Mouse (Mus musculus): ENCODE data around the gene Casz1.
A peak's percentile ranks its signal among the peaks of the same experiment; 100 is the strongest.

Gene Casz1

GRCm38 (mm10) chr4:148803031-148803430 is 1.2 kb upstream of the Casz1 start:
- DNase-seq, result no peak

DNA sequence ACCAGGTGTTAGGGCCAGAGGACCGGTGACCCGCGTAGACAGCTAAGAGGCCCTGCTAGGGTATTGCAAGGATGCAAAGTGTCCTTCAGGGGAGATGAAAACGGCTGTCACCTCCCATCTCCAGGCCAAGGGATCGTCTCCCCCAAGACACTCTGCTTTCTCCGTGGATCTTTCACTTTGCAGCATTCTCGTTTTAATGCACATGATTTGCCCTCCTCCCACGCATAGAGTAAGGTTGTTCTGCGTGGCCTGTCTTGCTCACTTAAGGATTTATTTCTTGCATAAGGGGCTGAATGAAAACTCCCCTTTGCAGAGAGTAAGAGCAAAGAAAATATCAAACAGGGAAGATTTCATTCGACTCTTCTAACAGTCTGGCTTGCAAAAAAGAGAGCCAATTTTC is 593 bp upstream of the Casz1 start:
- no peak for DNase-seq

GRCm38 (mm10) chr4:148804780-148805160 is 541 bp downstream of the Casz1 start:
- DNase-seq, result no peak

DNA sequence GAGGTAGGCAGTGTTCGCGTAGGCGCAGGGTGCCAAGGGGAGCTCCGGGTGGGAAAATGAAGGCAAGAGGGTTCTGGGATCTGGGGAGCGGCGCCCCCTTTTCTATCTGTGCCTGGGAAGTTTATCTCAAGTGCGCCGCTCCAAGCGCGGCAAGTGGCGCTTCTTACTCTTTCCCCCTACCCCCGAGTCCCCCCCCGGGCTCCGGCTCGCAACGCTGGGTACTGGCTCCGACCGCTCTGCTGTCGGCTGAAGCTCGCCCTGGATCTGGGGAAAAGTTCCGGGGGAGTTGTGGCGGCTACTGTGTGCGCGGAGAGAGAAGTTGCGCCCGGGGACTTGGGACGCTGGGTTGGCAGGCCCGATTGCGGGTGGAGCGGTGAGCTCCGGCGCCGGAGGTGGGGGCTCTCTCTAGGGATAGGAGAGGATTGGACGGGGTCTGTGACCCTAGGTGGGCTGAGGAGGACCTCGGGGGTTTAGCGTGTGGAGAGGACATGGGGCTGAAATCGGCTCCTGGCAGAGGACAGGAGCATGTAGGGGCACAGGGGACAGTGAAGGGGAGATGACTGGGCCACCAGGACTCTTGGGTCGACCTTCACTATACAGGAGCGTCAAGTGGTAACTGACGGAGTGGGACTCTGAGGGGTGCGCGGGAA is 1.1 kb downstream of the Casz1 start:
- peak; percentile 41 for DNase-seq

DNA sequence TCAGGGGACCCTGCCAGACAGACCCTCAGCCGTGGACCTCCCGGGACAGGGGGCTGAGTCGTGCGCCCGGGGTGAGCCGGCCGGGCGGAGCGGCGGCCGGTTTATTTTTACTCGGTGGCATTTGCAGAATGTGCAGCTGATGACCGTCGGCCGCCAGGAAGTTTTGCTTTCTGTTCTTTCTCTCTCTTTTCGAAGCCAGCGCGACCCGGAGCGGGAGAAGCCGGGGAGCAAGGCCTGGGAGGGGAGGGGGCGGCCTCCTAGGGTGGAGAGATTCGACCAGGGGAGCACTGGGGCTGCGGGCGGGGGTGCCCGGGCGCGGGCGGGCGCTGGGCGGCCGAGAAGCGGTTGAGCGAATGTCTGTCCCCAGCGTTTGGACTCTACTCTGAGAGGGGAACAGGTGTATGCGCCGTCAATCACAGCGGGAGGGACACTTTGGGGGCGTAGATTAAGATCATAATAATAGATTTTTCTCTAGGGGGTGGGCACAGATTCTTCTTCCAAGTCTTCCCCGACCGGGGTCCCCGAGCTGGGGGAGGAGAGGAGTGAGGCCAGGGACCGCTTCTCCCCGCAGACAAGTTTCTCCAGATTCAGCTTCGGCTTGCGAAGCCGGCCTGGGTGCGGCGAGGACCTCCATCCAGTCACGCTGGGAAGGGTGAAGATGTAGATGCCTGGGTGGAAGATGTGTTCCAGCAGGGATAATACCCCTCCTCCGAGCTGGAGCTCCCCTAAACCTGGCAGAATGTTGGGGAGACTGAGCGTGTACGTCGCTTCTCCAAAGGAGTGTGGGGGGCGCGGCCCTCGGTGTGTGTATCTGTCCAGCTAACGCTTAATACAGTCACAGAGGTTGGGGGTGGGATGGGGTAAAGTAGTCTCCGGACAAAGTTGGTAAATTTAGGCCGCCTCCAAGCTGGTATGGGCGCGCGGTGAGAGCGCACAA is 1.9 kb downstream of the Casz1 start:
- peak; percentile 40 for DNase-seq

GRCm38 (mm10) chr4:148806836-148807235 is 2.6 kb downstream of the Casz1 start:
- peak; percentile 47 for DNase-seq

GRCm38 (mm10) chr4:148807397-148807796 is 3.2 kb downstream of the Casz1 start:
- DNase-seq, result no peak

GRCm38 (mm10) chr4:148808839-148809238 is 4.6 kb downstream of the Casz1 start:
- no peak for DNase-seq

GRCm38 (mm10) chr4:148810706-148811105 is 6.5 kb downstream of the Casz1 start:
- DNase-seq, result no peak

GRCm38 (mm10) chr4:148811940-148812339 is 7.7 kb downstream of the Casz1 start:
- DNase-seq, result peak; percentile 68

- DNase-seq, result no peak
Measured at GRCm38 (mm10) chr4:148813247-148813646, 9.0 kb downstream of the Casz1 start.

DNA sequence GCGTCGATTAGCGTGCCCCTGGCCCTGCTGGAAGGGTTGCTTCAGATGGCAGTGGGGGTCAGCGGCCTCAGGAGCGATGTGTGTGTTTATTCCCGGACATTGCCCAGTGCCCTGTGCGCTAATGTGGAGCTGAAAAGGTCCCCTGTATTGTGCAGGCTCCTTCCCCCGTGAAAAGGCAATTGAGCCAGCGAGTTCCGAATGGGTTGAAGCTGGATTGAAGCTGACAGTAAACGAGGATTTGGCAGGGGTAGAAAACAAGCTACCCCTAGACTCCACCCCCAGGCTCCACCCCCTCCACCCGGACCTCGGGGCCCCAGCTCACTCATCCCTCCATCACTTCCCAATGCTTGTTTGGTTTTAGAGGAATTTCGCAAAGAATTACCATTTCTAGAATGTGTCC is 12.3 kb downstream of the Casz1 start:
- no peak for DNase-seq

- no peak for DNase-seq
Measured at GRCm38 (mm10) chr4:148818161-148818560, 13.9 kb downstream of the Casz1 start.

GRCm38 (mm10) chr4:148820171-148820570 is 15.9 kb downstream of the Casz1 start:
- no peak for DNase-seq

DNA sequence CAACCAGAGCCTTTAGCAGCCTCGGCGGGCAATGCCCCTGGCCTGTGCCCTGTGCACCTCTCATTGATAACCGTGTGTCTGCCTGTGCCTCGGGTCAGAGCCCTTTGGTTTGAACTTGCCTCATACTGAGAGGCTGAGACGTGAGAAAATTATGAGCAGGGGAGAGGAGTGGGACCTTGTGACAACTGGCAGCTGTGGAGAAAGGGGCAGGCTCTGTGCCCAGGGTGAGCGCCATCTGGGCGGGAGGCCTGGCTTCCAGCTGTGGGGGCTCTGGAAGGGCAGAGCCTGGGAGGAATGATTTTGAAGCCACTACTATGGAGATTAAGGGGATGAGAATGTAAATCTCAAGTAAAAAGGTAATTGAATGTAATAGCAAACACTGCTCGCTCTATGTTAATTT is 19.1 kb downstream of the Casz1 start:
- no peak for DNase-seq

DNA sequence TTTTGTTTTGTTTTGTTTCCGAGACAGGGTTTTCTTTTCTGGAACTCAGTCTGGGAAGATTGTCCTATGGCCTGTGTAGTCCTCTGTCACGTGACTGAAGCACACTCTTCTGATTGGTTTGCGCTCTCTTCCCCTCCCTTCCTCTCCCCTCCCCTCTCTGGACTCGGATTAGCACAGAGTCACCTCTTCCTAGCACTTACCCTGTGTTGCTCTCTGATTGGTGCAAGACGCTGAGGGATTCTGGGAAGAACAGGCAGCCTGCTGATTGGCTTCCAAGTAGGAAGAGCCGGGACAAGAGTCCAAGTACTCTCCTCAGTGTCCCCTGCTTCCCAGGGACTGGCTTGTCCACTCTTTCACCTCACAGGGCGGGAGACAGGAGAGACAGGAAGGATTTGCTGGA is 26.1 kb downstream of the Casz1 start:
- no peak for DNase-seq

GRCm38 (mm10) chr4:148833245-148833990 is 29.2 kb downstream of the Casz1 start:
- DNase-seq, result peak; percentile 30

GRCm38 (mm10) chr4:148836391-148836790 is 32.2 kb downstream of the Casz1 start:
- peak; percentile 65 for DNase-seq

DNA sequence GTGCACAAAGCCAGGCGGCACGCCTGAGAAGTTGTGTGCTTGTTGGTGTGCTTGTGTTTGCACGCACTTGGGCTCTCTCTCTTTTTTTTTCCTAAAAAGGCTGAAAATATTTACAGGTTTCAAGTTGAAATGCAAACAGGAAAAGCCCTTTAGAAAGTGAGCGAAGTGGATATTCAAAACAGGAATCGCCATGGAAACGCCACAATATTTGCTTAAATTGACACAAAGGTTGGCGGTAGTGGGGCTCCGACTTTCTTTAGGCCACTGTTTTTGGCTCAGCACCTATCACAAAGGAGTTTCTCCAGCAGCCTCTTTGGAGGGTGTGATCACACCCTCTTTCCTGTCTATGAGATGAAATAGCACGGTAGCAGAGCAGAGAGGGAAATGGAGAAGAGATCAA is 32.8 kb downstream of the Casz1 start:
- peak; percentile 26 for DNase-seq

DNA sequence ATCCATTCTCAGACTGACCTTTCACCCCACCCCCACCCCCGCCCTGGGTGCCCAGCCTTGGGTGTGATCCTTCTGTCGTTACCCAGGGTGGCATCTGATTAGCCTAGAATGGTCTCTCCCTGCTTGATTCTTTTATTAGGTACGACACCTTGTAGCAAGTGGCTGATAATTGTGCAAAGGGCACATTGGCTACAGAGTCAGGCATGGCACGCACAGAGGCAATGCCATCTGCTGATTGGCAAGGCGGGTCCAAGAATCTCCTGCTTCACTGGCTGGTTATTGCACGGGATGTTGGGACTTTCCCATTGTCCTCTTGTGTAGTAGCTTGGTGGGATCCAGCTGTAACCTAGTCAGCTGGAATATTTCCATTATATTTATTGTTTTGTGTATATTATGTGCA is 33.4 kb downstream of the Casz1 start:
- DNase-seq, result no peak

- no peak for DNase-seq
Measured at GRCm38 (mm10) chr4:148842302-148842701, 38.1 kb downstream of the Casz1 start.

GRCm38 (mm10) chr4:148844921-148845320 is 40.7 kb downstream of the Casz1 start:
- no peak for DNase-seq

DNA sequence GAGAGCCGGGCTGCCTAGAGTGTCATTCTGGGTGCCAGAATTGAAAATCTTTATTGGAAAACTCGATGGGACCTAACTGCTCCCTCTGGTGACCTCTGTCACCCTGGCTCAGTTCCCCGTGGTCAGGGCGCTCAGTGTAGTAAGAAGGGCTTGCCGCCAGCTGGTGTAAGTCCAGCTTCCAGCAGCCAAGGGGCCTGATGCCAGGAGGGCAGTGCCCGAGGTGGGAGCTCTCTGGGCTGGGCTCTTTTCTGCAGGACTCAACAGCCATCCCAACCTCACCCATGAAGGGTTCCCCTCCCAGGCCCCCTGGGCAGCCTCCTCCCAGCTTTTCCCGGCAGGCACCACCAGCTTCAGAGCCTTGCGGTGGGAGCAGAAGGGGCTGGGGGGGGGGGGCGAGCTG is 42.0 kb downstream of the Casz1 start:
- peak; percentile 81 for DNase-seq

- no peak for DNase-seq
Measured at GRCm38 (mm10) chr4:148846724-148847123, 42.5 kb downstream of the Casz1 start.
